Mouse (Mus musculus): ENCODE results near the gene Mcrip2.

Mcrip2 gene

DNA sequence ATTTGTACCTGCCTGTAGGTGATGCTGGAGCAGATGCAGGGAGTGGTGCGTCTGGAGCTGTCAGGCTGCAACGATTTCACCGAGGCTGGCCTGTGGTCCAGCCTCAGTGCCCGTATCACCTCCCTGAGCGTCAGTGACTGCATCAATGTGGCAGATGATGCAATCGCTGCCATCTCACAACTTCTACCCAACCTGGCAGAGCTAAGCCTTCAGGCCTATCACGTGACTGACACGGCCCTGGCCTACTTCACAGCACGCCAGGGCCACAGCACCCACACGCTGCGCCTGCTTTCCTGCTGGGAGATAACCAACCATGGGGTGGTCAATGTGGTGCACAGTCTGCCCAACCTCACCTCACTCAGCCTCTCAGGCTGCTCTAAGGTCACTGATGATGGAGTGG is 50.9 kb downstream of the Mcrip2 start:
- no peak for DNase-seq (ENCODE audit: low spot score in 2 of 2)

All from urinary bladder, adult 18-20 months (tissue).